Mouse (Mus musculus) hindbrain, embryonic 14.5 days (tissue): ENCODE results near the gene Tmem214. TPM values are rescaled to one million over a fixed set of nuclear protein-coding genes. Genes with fewer than 3 reads are reported as not detected.
A peak's percentile ranks its signal among the peaks of the same experiment; 100 is the strongest.

Experiments
- ATAC-seq: fragments of 200-750 bp; cut with Nextera tagmentation; 2 replicates; pipeline ENCODE4 v1.8.0; 2017; ENCODE audit warnings: moderate number of reproducible peaks, mild to moderate bottlenecking, moderate TSS enrichment, moderate library complexity; ENCODE audit not compliant: low FRiP score
- DNase-seq: peaks from one replicate; pipeline ENCODE4 v3.0.0-alpha.2; 2015; ENCODE audit warnings: low spot score
- H3K27ac ChIP-seq: fragments of 300-500 bp; sonication (generic); 2 replicates; pipeline ENCODE4 v1.5.1; 2014; ENCODE audit warnings: mild to moderate bottlenecking, moderate library complexity
- H3K27me3 ChIP-seq: fragments of 300-500 bp; sonication (generic); 2 replicates; pipeline ENCODE4 v1.6.1; 2014; ENCODE audit warnings: mild to moderate bottlenecking, low read length, mixed read lengths; ENCODE audit not compliant: control insufficient read depth, insufficient read depth
- H3K36me3 ChIP-seq: fragments of 300-500 bp; sonication (generic); replicated peaks from 2 replicates; pipeline ENCODE4 v1.6.1; 2014; ENCODE audit not compliant: control insufficient read depth, insufficient read depth
- H3K4me1 ChIP-seq: fragments of 300-500 bp; sonication (generic); replicated peaks from 2 replicates; pipeline ENCODE4 v1.6.1; 2014; ENCODE audit warnings: antibody characterized with exemption, low read length, mixed read lengths; ENCODE audit not compliant: control insufficient read depth, insufficient read depth
- H3K4me2 ChIP-seq: fragments of 300-500 bp; sonication (generic); replicated peaks from 2 replicates; pipeline ENCODE4 v1.6.1; 2014; ENCODE audit warnings: mild to moderate bottlenecking, moderate library complexity
- H3K4me3 ChIP-seq: fragments of 300-500 bp; sonication (generic); replicated peaks from 2 replicates; pipeline ENCODE4 v1.5.1; 2014; ENCODE audit warnings: mild to moderate bottlenecking, low read length
- H3K9ac ChIP-seq: fragments of 300-500 bp; sonication (generic); 2 replicates; pipeline ENCODE4 v1.6.1; 2014
- H3K9me3 ChIP-seq: fragments of 300-500 bp; sonication (generic); 2 replicates; pipeline ENCODE4 v1.6.1; 2016; ENCODE audit warnings: low read length; ENCODE audit not compliant: control insufficient read depth
- WGBS: fragments of 180-500 bp; shearing (Covaris S2); extraction: QIAGEN DNeasy Blood & Tissue Kit; methylation state at CpG from one replicate; pipeline ENCODE4 v1.1.7; 2014; 5-methylcytosine and 5-hydroxymethylcytosine counted together
- polyA plus RNA-seq: library from polyadenylated mRNA; unstranded; fragments of >200 nt; fragmentation: Nextera tagmentation; extraction: Ambion mirVana; gene quantifications from 2 replicates; pipeline ENCODE4 v1.2.1, GENCODE M21; 2014

The Tmem214 gene
- 49.6 and 50.1 TPM in 2 replicates for polyA plus RNA-seq

- Histone ChIP-seq H3K4me2 (peak within 1 kb of the TSS; percentile 80), H3K36me3 (peaks cover 53% of the 10 kb centered on the region), H3K4me3 (peak within 1 kb of the TSS; percentile 65; the same call in 1 of the 2 replicates), H3K9me3 (no peaks in the 10 kb centered on the region), H3K27me3 (no peaks in the 10 kb centered on the region), H3K9ac (0 out of 2 replicates have a peak within 1 kb of the TSS, but pooled peaks have one; percentile 82), H3K27ac (peak within 1 kb of the TSS; percentile 69; the same call in 1 of the 2 replicates), H3K4me1 (peaks cover 15% of the 10 kb centered on the region)
- DNase-seq, result no peak
- ATAC-seq, result no peak
- WGBS, result 97% methylated on average over 3 of the region's 3 CpGs
Observed at GRCm38 (mm10) chr5:30867712-30868111, at the start of gene Tmem214. TSS of gene Tmem214 (plus strand) at chr5:30868012.

- Histone ChIP-seq H3K4me2 (no peak overlapping the region), H3K4me1 (peaks cover 26% of the 10 kb centered on the region), H3K27me3 (no peaks in the 10 kb centered on the region), H3K36me3 (no peaks in the 10 kb centered on the region), H3K9ac (no peak overlapping the region), H3K4me3 (no peak overlapping the region), H3K27ac (no peak overlapping the region), H3K9me3 (no peaks in the 10 kb centered on the region)
- ATAC-seq (no peak), DNase-seq (no peak)
- WGBS, result 84% methylated on average over 8 of the region's 8 CpGs
Observed at GRCm38 (mm10) chr5:30818758-30819309, 49.0 kb upstream of the Tmem214 start.

- DNase-seq, result no peak
- Histone ChIP-seq H3K9me3 (no peaks in the 10 kb centered on the region), H3K27me3 (no peaks in the 10 kb centered on the region), H3K36me3 (0 out of 2 replicates have a peak, but pooled peaks cover 3% of the 10 kb centered on the region), H3K27ac (no peak overlapping the region), H3K4me1 (peaks cover 3% of the 10 kb centered on the region; the same call in 1 of the 2 replicates), H3K4me3 (no peak overlapping the region), H3K9ac (no peak overlapping the region), H3K4me2 (no peak overlapping the region)
- WGBS, result 83% methylated on average over 5 of the region's 5 CpGs
- no peak for ATAC-seq
Observed at GRCm38 (mm10) chr5:30822689-30823088, 45.1 kb upstream of the Tmem214 start.

GRCm38 (mm10) chr5:30823091-30823490 is 44.7 kb upstream of the Tmem214 start:
- 87% methylated on average over 3 of the region's 3 CpGs for WGBS
- H3K27ac ChIP-seq, result no peak overlapping the region
- H3K4me1 ChIP-seq, result peaks cover 3% of the 10 kb centered on the region; the same call in 1 of the 2 replicates
- H3K4me3 ChIP-seq, result no peak overlapping the region
- ATAC-seq (no peak), DNase-seq (no peak)
- 0 out of 2 replicates have a peak, but pooled peaks cover 3% of the 10 kb centered on the region for H3K36me3 ChIP-seq
- no peak overlapping the region for H3K4me2 ChIP-seq
- no peaks in the 10 kb centered on the region for H3K27me3 ChIP-seq
- no peak overlapping the region for H3K9ac ChIP-seq
- no peaks in the 10 kb centered on the region for H3K9me3 ChIP-seq

GRCm38 (mm10) chr5:30824124-30824988 is 43.5 kb upstream of the Tmem214 start:
- ATAC-seq (no peak), DNase-seq (no peak)
- H3K9me3 ChIP-seq, result no peaks in the 10 kb centered on the region
- no peak overlapping the region for H3K4me2 ChIP-seq
- no peaks in the 10 kb centered on the region for H3K27me3 ChIP-seq
- 55% methylated on average over 11 of the region's 11 CpGs for WGBS
- H3K36me3 ChIP-seq, result 0 out of 2 replicates have a peak, but pooled peaks cover 3% of the 10 kb centered on the region
- H3K9ac ChIP-seq, result no peak overlapping the region
- no peak overlapping the region for H3K4me3 ChIP-seq
- peaks cover 3% of the 10 kb centered on the region; the same call in 1 of the 2 replicates for H3K4me1 ChIP-seq
- H3K27ac ChIP-seq, result no peak overlapping the region

GRCm38 (mm10) chr5:30825166-30825565 is 42.6 kb upstream of the Tmem214 start:
- Histone ChIP-seq H3K9ac (peak overlapping the region; percentile 10; the same call in 1 of the 2 replicates), H3K4me1 (peaks cover 3% of the 10 kb centered on the region; the same call in 1 of the 2 replicates), H3K27ac (no peak overlapping the region), H3K4me3 (no peak overlapping the region), H3K36me3 (0 out of 2 replicates have a peak, but pooled peaks cover 3% of the 10 kb centered on the region), H3K9me3 (no peaks in the 10 kb centered on the region), H3K4me2 (no peak overlapping the region), H3K27me3 (no peaks in the 10 kb centered on the region)
- 63% methylated on average over 10 of the region's 10 CpGs for WGBS
- DNase-seq, result no peak
- no peak for ATAC-seq

GRCm38 (mm10) chr5:30825821-30826220 is 42.0 kb upstream of the Tmem214 start:
- WGBS, result 78% methylated on average over 6 of the region's 6 CpGs
- no peak for ATAC-seq
- Histone ChIP-seq H3K4me1 (peaks cover 3% of the 10 kb centered on the region; the same call in 1 of the 2 replicates), H3K4me3 (no peak overlapping the region), H3K9ac (no peak overlapping the region), H3K27me3 (no peaks in the 10 kb centered on the region), H3K4me2 (no peak overlapping the region), H3K36me3 (0 out of 2 replicates have a peak, but pooled peaks cover 3% of the 10 kb centered on the region), H3K27ac (no peak overlapping the region), H3K9me3 (no peaks in the 10 kb centered on the region)
- no peak for DNase-seq

GRCm38 (mm10) chr5:30833416-30833815 is 34.4 kb upstream of the Tmem214 start:
- no peak for ATAC-seq
- Histone ChIP-seq H3K27ac (no peak overlapping the region), H3K9me3 (no peaks in the 10 kb centered on the region), H3K9ac (no peak overlapping the region), H3K4me3 (no peak overlapping the region), H3K36me3 (peaks cover 13% of the 10 kb centered on the region), H3K27me3 (no peaks in the 10 kb centered on the region), H3K4me1 (no peaks in the 10 kb centered on the region), H3K4me2 (no peak overlapping the region)
- WGBS, result 87% methylated on average over 3 of the region's 3 CpGs
- DNase-seq, result no peak

- Histone ChIP-seq H3K4me1 (no peaks in the 10 kb centered on the region), H3K27me3 (no peaks in the 10 kb centered on the region), H3K9me3 (no peaks in the 10 kb centered on the region), H3K36me3 (peaks cover 19% of the 10 kb centered on the region), H3K4me3 (no peak overlapping the region), H3K4me2 (no peak overlapping the region), H3K27ac (no peak overlapping the region), H3K9ac (no peak overlapping the region)
- DNase-seq (no peak), ATAC-seq (no peak)
- 92% methylated on average over 2 of the region's 2 CpGs for WGBS
Observed at GRCm38 (mm10) chr5:30839731-30840130, 28.1 kb upstream of the Tmem214 start.
